12 mouse cellular contexts compared by ENCODE assay signal in genomic region chr6:143414590-143415382, GRCm38 (mm10).
DNase-seq lines count a peak whose midpoint lies in the region; ATAC-seq and TF ChIP-seq lines count a peak whose summit lies in the region.
"Had no signal": no experiment of that assay in that cellular context is flagged by ENCODE, and none has a peak within 500 bp of the region (broad histone marks: within the 10 kb centered on the region; RNA-seq: fewer than 3 reads in every experiment).

No protein-coding gene starts in this region.

- ATAC-seq in intestine, embryonic 14.5 days (replicated peaks; ENCODE audit: low FRiP score, low TSS enrichment, low read depth) = no peak
- ATAC-seq in intestine, postnatal 0 days = no peak
- ATAC-seq in granulocyte monocyte progenitor cell, adult 5-6 weeks (replicated peaks; ENCODE audit: poor library complexity, severe bottlenecking) = no peak

- DNase-seq in intestine, embryonic 14.5 days (ENCODE audit: low spot score) = peak; percentile 36
- peak; percentile 67 to 89 for DNase-seq in frontal cortex, adult 2 months (ENCODE audit: extremely low spot score in 1 of 2, low spot score in 1 of 2)
- peak; percentile 79 to 86 for DNase-seq in left cerebral cortex, adult 18-20 months (ENCODE audit: low spot score in 2 of 2)
- DNase-seq in telencephalon, adult 2 months (ENCODE audit: low read depth, low spot score) = peak; percentile 82
- no peak for DNase-seq in gastrocnemius, adult 8-10 months (ENCODE audit: low spot score in 2 of 2)
- no peak for DNase-seq in adrenal gland, postnatal 25 days
- DNase-seq: thymus, postnatal 14 days had no signal

- H3K4me1 ChIP-seq in intestine, embryonic 14.5 days (replicated peaks; ENCODE audit: control insufficient read depth, insufficient read depth, low read length) = no peaks in the 10 kb centered on the region
- no peaks in the 10 kb centered on the region for H3K4me1 ChIP-seq in intestine, postnatal 0 days (replicated peaks; ENCODE audit: control insufficient read depth, insufficient read depth, low read length)

- no peaks in the 10 kb centered on the region for H3K27me3 ChIP-seq in intestine, embryonic 14.5 days (replicated peaks; ENCODE audit: control insufficient read depth, insufficient read depth, low read length)
- H3K27me3 ChIP-seq in intestine, postnatal 0 days (replicated peaks; ENCODE audit: control insufficient read depth, insufficient read depth, low read length) = no peaks in the 10 kb centered on the region
- H3K27me3 ChIP-seq: CH12.LX; limb, embryonic 12.5 days had no signal

- no peak for TF ChIP-seq CTCF in intestine, postnatal 0 days (IDR thresholded peaks at IDR 0.05; ENCODE audit: low read depth)

- 85% methylated on average over 27 of the region's 27 CpGs for WGBS in intestine, embryonic 14.5 days
- 81% methylated on average over 27 of the region's 27 CpGs for WGBS in intestine, postnatal 0 days

- no peak overlapping the region for H3K9ac ChIP-seq in intestine, embryonic 14.5 days (ENCODE audit: low read length)
- H3K9ac ChIP-seq in intestine, postnatal 0 days (ENCODE audit: low read depth, low read length) = no peak overlapping the region
- H3K9ac ChIP-seq: limb, embryonic 12.5 days had no signal

- H3K4me2 ChIP-seq in intestine, embryonic 14.5 days (ENCODE audit: low read length) = no peak overlapping the region
- no peak overlapping the region for H3K4me2 ChIP-seq in intestine, postnatal 0 days (replicated peaks; ENCODE audit: low read depth)
- H3K4me2 ChIP-seq: limb, embryonic 12.5 days had no signal

- no peaks in the 10 kb centered on the region for H3K9me3 ChIP-seq in intestine, embryonic 14.5 days (ENCODE audit: control insufficient read depth, low read length)
- H3K9me3 ChIP-seq in intestine, postnatal 0 days (ENCODE audit: control insufficient read depth) = no peaks in the 10 kb centered on the region

- no peak overlapping the region for H3K27ac ChIP-seq in intestine, embryonic 14.5 days (ENCODE audit: low read depth)
- H3K27ac ChIP-seq in intestine, postnatal 0 days (ENCODE audit: low read depth, low read length) = no peak overlapping the region
- H3K27ac ChIP-seq: limb, embryonic 12.5 days had no signal

- no peaks in the 10 kb centered on the region for H3K36me3 ChIP-seq in intestine, embryonic 14.5 days (ENCODE audit: control insufficient read depth, insufficient read depth, low read length)
- no peaks in the 10 kb centered on the region for H3K36me3 ChIP-seq in intestine, postnatal 0 days (ENCODE audit: control insufficient read depth, insufficient read depth)
- H3K36me3 ChIP-seq: limb, embryonic 12.5 days had no signal

- no peak overlapping the region for H3K4me3 ChIP-seq in intestine, embryonic 14.5 days (ENCODE audit: low read depth, low read length)
- H3K4me3 ChIP-seq in intestine, postnatal 0 days (ENCODE audit: low read depth, low read length) = no peak overlapping the region
- H3K4me3 ChIP-seq: limb, embryonic 12.5 days; myocyte had no signal

Comparison
In these comparisons a context has a peak if more than half of its experiments do, and no peak if none do; other contexts are left out.
1. DNase-seq: peak in intestine, embryonic 14.5 days (single experiment), frontal cortex, adult 2 months (2 of 2), left cerebral cortex, adult 18-20 months (2 of 2) and telencephalon, adult 2 months (single experiment); none in gastrocnemius, adult 8-10 months (0 of 2) and adrenal gland, postnatal 25 days (single experiment).